Mouse (Mus musculus) liver, embryonic 14.5 days (tissue): ENCODE measurements at regions not wholly inside any gene's neighbourhood (a gene's known extent, or its start where the extent isn't known, plus 50 kb on each side); places are given as distances from the start of the nearest gene placed in this dataset.

Experiments used
- CTCF ChIP-seq: IDR thresholded peaks from 2 replicates; pipeline ENCODE4 v1.5.1; 2016; ENCODE audit warnings: antibody characterized with exemption, low read depth, control low read depth
- EP300 ChIP-seq: IDR thresholded peaks from 2 replicates; pipeline ENCODE4 v1.6.1; 2016; ENCODE audit warnings: antibody characterized with exemption, low read depth

DNA sequence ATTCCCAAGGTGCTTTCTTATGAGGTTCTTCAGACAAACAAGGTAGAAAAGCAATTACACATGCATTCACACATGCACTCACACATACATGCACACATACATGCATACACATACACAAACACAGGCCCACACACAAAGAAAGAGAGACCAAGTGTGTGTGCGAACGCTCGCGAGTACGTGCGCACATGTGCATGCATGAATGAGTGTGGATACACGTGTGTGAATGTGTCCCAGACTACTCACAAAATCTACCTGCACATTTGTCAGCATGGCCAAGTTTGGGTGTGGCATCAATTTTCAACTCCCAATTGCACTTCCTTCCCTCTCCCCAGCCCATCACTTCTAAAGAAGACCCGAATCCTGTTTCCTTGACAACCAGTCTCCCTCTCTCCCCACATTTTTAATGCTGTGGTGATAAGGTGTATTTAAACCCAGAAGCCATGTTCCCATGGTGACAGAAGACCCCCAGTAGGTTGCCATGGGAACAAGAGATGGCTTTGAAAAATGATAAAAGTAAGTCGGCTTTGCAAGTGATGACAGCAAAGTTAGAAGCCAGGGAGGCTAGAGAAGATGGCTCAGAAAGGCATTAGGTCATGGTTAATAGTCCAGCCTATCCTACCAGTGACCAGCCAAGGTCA is 206.3 kb downstream of the Rpl10-ps3 start:
- TF ChIP-seq EP300 (no peak), CTCF (no peak)
